Mouse (Mus musculus) embryo, embryonic 11.5 days (tissue): ENCODE data around the gene Car11.
A peak's percentile ranks its signal among the peaks of the same experiment; 100 is the strongest.

ENCODE experiments used
- DNase-seq: peaks from one replicate; pipeline ENCODE4 v3.0.0-alpha.2; 2012; ENCODE audit warnings: low read depth, low spot score

Gene Car11

GRCm38 (mm10) chr7:45689800-45690199, 9.8 kb upstream of the Car11 start:
- no peak for DNase-seq

- DNase-seq, result no peak
Observed at GRCm38 (mm10) chr7:45692364-45692763, 7.3 kb upstream of the Car11 start.

GRCm38 (mm10) chr7:45693921-45694591, 5.6 kb upstream of the Car11 start, which contains the start of gene Sec1:
Gene Sec1 (minus strand): TSS chr7:45694402.
- no peak for DNase-seq

- no peak for DNase-seq
Observed at GRCm38 (mm10) chr7:45695098-45695497, 4.5 kb upstream of the Car11 start.

- DNase-seq, result no peak
Observed at GRCm38 (mm10) chr7:45697894-45698293, 1.7 kb upstream of the Car11 start.

- no peak for DNase-seq
Observed at GRCm38 (mm10) chr7:45700301-45701015, 815 bp downstream of the Car11 start.

GRCm38 (mm10) chr7:45701072-45701471, 1.4 kb downstream of the Car11 start:
- no peak for DNase-seq

GRCm38 (mm10) chr7:45701607-45702006, 2.0 kb downstream of the Car11 start:
- no peak for DNase-seq

GRCm38 (mm10) chr7:45702316-45702715, 2.7 kb downstream of the Car11 start:
- no peak for DNase-seq

- DNase-seq, result no peak
Observed at GRCm38 (mm10) chr7:45702809-45703520, 3.3 kb downstream of the Car11 start.

GRCm38 (mm10) chr7:45703521-45704033, 3.9 kb downstream of the Car11 start:
- DNase-seq, result no peak

GRCm38 (mm10) chr7:45704046-45704559, 4.5 kb downstream of the Car11 start:
- no peak for DNase-seq

GRCm38 (mm10) chr7:45704730-45705442, 5.2 kb downstream of the Car11 start, which contains the start of gene Dbp:
Gene Dbp (plus strand): TSS chr7:45705088.
- DNase-seq, result peak; percentile 98

GRCm38 (mm10) chr7:45705443-45705864, 5.8 kb downstream of the Car11 start:
- no peak for DNase-seq

GRCm38 (mm10) chr7:45705873-45706281, 6.2 kb downstream of the Car11 start:
- DNase-seq, result no peak

- DNase-seq, result no peak
Observed at GRCm38 (mm10) chr7:45706721-45707241, 7.1 kb downstream of the Car11 start.

- peak; percentile 89 for DNase-seq
Observed at GRCm38 (mm10) chr7:45707375-45707967, 7.8 kb downstream of the Car11 start.

GRCm38 (mm10) chr7:45708221-45708761, 8.6 kb downstream of the Car11 start:
- DNase-seq, result no peak

- DNase-seq, result no peak
Observed at GRCm38 (mm10) chr7:45709036-45709435, 9.4 kb downstream of the Car11 start.

- DNase-seq, result no peak
Observed at GRCm38 (mm10) chr7:45709677-45710355, 10.2 kb downstream of the Car11 start.
